Mouse (Mus musculus): ENCODE measurements at regions not wholly inside any gene's neighbourhood (a gene's known extent, or its start where the extent isn't known, plus 50 kb on each side); places are given as distances from the start of the nearest gene placed in this dataset.

GRCm38 (mm10) chr3:149235183-149235582, 244.8 kb upstream of the Adgrl2 start:
- no peak for ATAC-seq
- Histone ChIP-seq H3K4me2 (ENCODE audit: low read length) (no peak overlapping the region), H3K4me1 (ENCODE audit: control insufficient read depth, insufficient read depth, low read depth, low read length) (no peaks in the 10 kb centered on the region), H3K4me3 (ENCODE audit: low read length) (no peak overlapping the region), H3K9ac (ENCODE audit: low read depth, low read length) (no peak overlapping the region), H3K27me3 (replicated peaks; ENCODE audit: control insufficient read depth, insufficient read depth, low read length) (no peaks in the 10 kb centered on the region), H3K36me3 (ENCODE audit: control insufficient read depth, insufficient read depth, low read length) (no peaks in the 10 kb centered on the region), H3K9me3 (ENCODE audit: control insufficient read depth, low read length) (no peaks in the 10 kb centered on the region), H3K27ac (ENCODE audit: low read depth, low read length) (no peak overlapping the region)
- 97% methylated on average over 3 of the region's 3 CpGs for WGBS

GRCm38 (mm10) chr3:149233691-149234131, 243.4 kb upstream of the Adgrl2 start:
- Histone ChIP-seq H3K27me3 (replicated peaks; ENCODE audit: control insufficient read depth, insufficient read depth, low read length) (no peaks in the 10 kb centered on the region), H3K4me3 (ENCODE audit: low read length) (no peak overlapping the region), H3K4me1 (ENCODE audit: control insufficient read depth, insufficient read depth, low read depth, low read length) (no peaks in the 10 kb centered on the region), H3K9ac (ENCODE audit: low read depth, low read length) (no peak overlapping the region), H3K36me3 (ENCODE audit: control insufficient read depth, insufficient read depth, low read length) (no peaks in the 10 kb centered on the region), H3K27ac (ENCODE audit: low read depth, low read length) (no peak overlapping the region), H3K4me2 (ENCODE audit: low read length) (no peak overlapping the region), H3K9me3 (ENCODE audit: control insufficient read depth, low read length) (no peaks in the 10 kb centered on the region)
- 74% methylated on average over 8 of the region's 8 CpGs for WGBS
- no peak for ATAC-seq

GRCm38 (mm10) chr3:149233191-149233641, 242.9 kb upstream of the Adgrl2 start:
- Histone ChIP-seq H3K4me1 (ENCODE audit: control insufficient read depth, insufficient read depth, low read depth, low read length) (no peaks in the 10 kb centered on the region), H3K9ac (ENCODE audit: low read depth, low read length) (no peak overlapping the region), H3K36me3 (ENCODE audit: control insufficient read depth, insufficient read depth, low read length) (no peaks in the 10 kb centered on the region), H3K9me3 (ENCODE audit: control insufficient read depth, low read length) (no peaks in the 10 kb centered on the region), H3K27me3 (replicated peaks; ENCODE audit: control insufficient read depth, insufficient read depth, low read length) (no peaks in the 10 kb centered on the region), H3K4me3 (ENCODE audit: low read length) (no peak overlapping the region), H3K27ac (ENCODE audit: low read depth, low read length) (no peak overlapping the region), H3K4me2 (ENCODE audit: low read length) (no peak overlapping the region)
- 82% methylated on average over 7 of the region's 7 CpGs for WGBS
- no peak for ATAC-seq

- Histone ChIP-seq H3K9ac (ENCODE audit: low read depth, low read length) (no peak overlapping the region), H3K36me3 (ENCODE audit: control insufficient read depth, insufficient read depth, low read length) (no peaks in the 10 kb centered on the region), H3K4me1 (ENCODE audit: control insufficient read depth, insufficient read depth, low read depth, low read length) (no peaks in the 10 kb centered on the region), H3K4me2 (ENCODE audit: low read length) (no peak overlapping the region), H3K27ac (ENCODE audit: low read depth, low read length) (no peak overlapping the region), H3K4me3 (ENCODE audit: low read length) (no peak overlapping the region), H3K27me3 (replicated peaks; ENCODE audit: control insufficient read depth, insufficient read depth, low read length) (no peaks in the 10 kb centered on the region), H3K9me3 (ENCODE audit: control insufficient read depth, low read length) (no peaks in the 10 kb centered on the region)
- WGBS: 87% methylated on average over 3 of the region's 3 CpGs
- no peak for ATAC-seq
Observed at GRCm38 (mm10) chr3:149231346-149231745, 241.0 kb upstream of the Adgrl2 start.

- H3K4me1 ChIP-seq (ENCODE audit: control insufficient read depth, insufficient read depth, low read depth, low read length): no peaks in the 10 kb centered on the region
- 83% methylated on average over 5 of the region's 5 CpGs for WGBS
- no peak overlapping the region for H3K9ac ChIP-seq (ENCODE audit: low read depth, low read length)
- H3K27me3 ChIP-seq (replicated peaks; ENCODE audit: control insufficient read depth, insufficient read depth, low read length): no peaks in the 10 kb centered on the region
- H3K27ac ChIP-seq (ENCODE audit: low read depth, low read length): no peak overlapping the region
- no peak overlapping the region for H3K4me3 ChIP-seq (ENCODE audit: low read length)
- H3K9me3 ChIP-seq (ENCODE audit: control insufficient read depth, low read length): no peaks in the 10 kb centered on the region
- no peaks in the 10 kb centered on the region for H3K36me3 ChIP-seq (ENCODE audit: control insufficient read depth, insufficient read depth, low read length)
- no peak for ATAC-seq
- H3K4me2 ChIP-seq (ENCODE audit: low read length): no peak overlapping the region
Observed at GRCm38 (mm10) chr3:149227556-149227955, 237.2 kb upstream of the Adgrl2 start.

GRCm38 (mm10) chr3:149226723-149227122, 236.4 kb upstream of the Adgrl2 start:
- no peak overlapping the region for H3K9ac ChIP-seq (ENCODE audit: low read depth, low read length)
- H3K4me2 ChIP-seq (ENCODE audit: low read length): no peak overlapping the region
- no peak overlapping the region for H3K27ac ChIP-seq (ENCODE audit: low read depth, low read length)
- no peaks in the 10 kb centered on the region for H3K36me3 ChIP-seq (ENCODE audit: control insufficient read depth, insufficient read depth, low read length)
- no peak overlapping the region for H3K4me3 ChIP-seq (ENCODE audit: low read length)
- H3K27me3 ChIP-seq (replicated peaks; ENCODE audit: control insufficient read depth, insufficient read depth, low read length): no peaks in the 10 kb centered on the region
- H3K9me3 ChIP-seq (ENCODE audit: control insufficient read depth, low read length): no peaks in the 10 kb centered on the region
- 79% methylated on average over 4 of the region's 4 CpGs for WGBS
- no peak for ATAC-seq
- H3K4me1 ChIP-seq (ENCODE audit: control insufficient read depth, insufficient read depth, low read depth, low read length): no peaks in the 10 kb centered on the region

- Histone ChIP-seq H3K4me3 (ENCODE audit: low read length) (no peak overlapping the region), H3K4me1 (ENCODE audit: control insufficient read depth, insufficient read depth, low read depth, low read length) (no peaks in the 10 kb centered on the region), H3K36me3 (ENCODE audit: control insufficient read depth, insufficient read depth, low read length) (no peaks in the 10 kb centered on the region), H3K27ac (ENCODE audit: low read depth, low read length) (no peak overlapping the region), H3K9ac (ENCODE audit: low read depth, low read length) (no peak overlapping the region), H3K4me2 (ENCODE audit: low read length) (no peak overlapping the region), H3K9me3 (ENCODE audit: control insufficient read depth, low read length) (no peaks in the 10 kb centered on the region), H3K27me3 (replicated peaks; ENCODE audit: control insufficient read depth, insufficient read depth, low read length) (no peaks in the 10 kb centered on the region)
- ATAC-seq: no peak
- 86% methylated on average over 17 of the region's 17 CpGs for WGBS
Observed at GRCm38 (mm10) chr3:149225684-149226083, 235.3 kb upstream of the Adgrl2 start.

- Histone ChIP-seq H3K27me3 (replicated peaks; ENCODE audit: control insufficient read depth, insufficient read depth, low read length) (no peaks in the 10 kb centered on the region), H3K4me1 (ENCODE audit: control insufficient read depth, insufficient read depth, low read depth, low read length) (no peaks in the 10 kb centered on the region; the same call in 1 of the 2 replicates), H3K4me3 (ENCODE audit: low read length) (no peak overlapping the region), H3K36me3 (ENCODE audit: control insufficient read depth, insufficient read depth, low read length) (no peaks in the 10 kb centered on the region), H3K4me2 (ENCODE audit: low read length) (no peak overlapping the region), H3K9me3 (ENCODE audit: control insufficient read depth, low read length) (no peaks in the 10 kb centered on the region), H3K9ac (ENCODE audit: low read depth, low read length) (no peak overlapping the region), H3K27ac (ENCODE audit: low read depth, low read length) (no peak overlapping the region)
- WGBS: 81% methylated on average over 4 of the region's 4 CpGs
- ATAC-seq: no peak
Observed at GRCm38 (mm10) chr3:149224271-149224670, 233.9 kb upstream of the Adgrl2 start.

GRCm38 (mm10) chr3:149223776-149224175, 233.4 kb upstream of the Adgrl2 start:
- ATAC-seq: no peak
- Histone ChIP-seq H3K36me3 (ENCODE audit: control insufficient read depth, insufficient read depth, low read length) (no peaks in the 10 kb centered on the region), H3K27ac (ENCODE audit: low read depth, low read length) (no peak overlapping the region), H3K27me3 (replicated peaks; ENCODE audit: control insufficient read depth, insufficient read depth, low read length) (no peaks in the 10 kb centered on the region), H3K9me3 (ENCODE audit: control insufficient read depth, low read length) (no peaks in the 10 kb centered on the region), H3K9ac (ENCODE audit: low read depth, low read length) (no peak overlapping the region), H3K4me3 (ENCODE audit: low read length) (no peak overlapping the region), H3K4me2 (ENCODE audit: low read length) (no peak overlapping the region), H3K4me1 (ENCODE audit: control insufficient read depth, insufficient read depth, low read depth, low read length) (no peaks in the 10 kb centered on the region; the same call in 1 of the 2 replicates)
- 93% methylated on average over 5 of the region's 5 CpGs for WGBS

- Histone ChIP-seq H3K4me2 (ENCODE audit: low read length) (no peak overlapping the region), H3K27me3 (replicated peaks; ENCODE audit: control insufficient read depth, insufficient read depth, low read length) (no peaks in the 10 kb centered on the region), H3K4me1 (ENCODE audit: control insufficient read depth, insufficient read depth, low read depth, low read length) (no peaks in the 10 kb centered on the region; the same call in 1 of the 2 replicates), H3K4me3 (ENCODE audit: low read length) (no peak overlapping the region), H3K9ac (ENCODE audit: low read depth, low read length) (no peak overlapping the region), H3K27ac (ENCODE audit: low read depth, low read length) (no peak overlapping the region), H3K36me3 (ENCODE audit: control insufficient read depth, insufficient read depth, low read length) (no peaks in the 10 kb centered on the region), H3K9me3 (ENCODE audit: control insufficient read depth, low read length) (no peaks in the 10 kb centered on the region)
- 82% methylated on average over 4 of the region's 4 CpGs for WGBS
- no peak for ATAC-seq
Observed at GRCm38 (mm10) chr3:149220958-149221357, 230.6 kb upstream of the Adgrl2 start.
